Mouse (Mus musculus) kidney, adult 2 months (tissue): ENCODE results near the gene Grk3.

Source experiments
- CTCF ChIP-seq: fragments of 200-500 bp; conservative IDR thresholded peaks from 2 replicates; pipeline ENCODE4 v1.5.1; 2011; ENCODE audit warnings: low read depth, mild to moderate bottlenecking, control low read depth, low read length, moderate library complexity, mixed read lengths; ENCODE audit not compliant: insufficient read depth, insufficient read length
- POLR2A ChIP-seq: fragments of 200-500 bp; IDR thresholded peaks from one replicate; pipeline ENCODE4 v1.6.1; 2011; ENCODE audit warnings: low read depth, low read length, control low read depth

DNA sequence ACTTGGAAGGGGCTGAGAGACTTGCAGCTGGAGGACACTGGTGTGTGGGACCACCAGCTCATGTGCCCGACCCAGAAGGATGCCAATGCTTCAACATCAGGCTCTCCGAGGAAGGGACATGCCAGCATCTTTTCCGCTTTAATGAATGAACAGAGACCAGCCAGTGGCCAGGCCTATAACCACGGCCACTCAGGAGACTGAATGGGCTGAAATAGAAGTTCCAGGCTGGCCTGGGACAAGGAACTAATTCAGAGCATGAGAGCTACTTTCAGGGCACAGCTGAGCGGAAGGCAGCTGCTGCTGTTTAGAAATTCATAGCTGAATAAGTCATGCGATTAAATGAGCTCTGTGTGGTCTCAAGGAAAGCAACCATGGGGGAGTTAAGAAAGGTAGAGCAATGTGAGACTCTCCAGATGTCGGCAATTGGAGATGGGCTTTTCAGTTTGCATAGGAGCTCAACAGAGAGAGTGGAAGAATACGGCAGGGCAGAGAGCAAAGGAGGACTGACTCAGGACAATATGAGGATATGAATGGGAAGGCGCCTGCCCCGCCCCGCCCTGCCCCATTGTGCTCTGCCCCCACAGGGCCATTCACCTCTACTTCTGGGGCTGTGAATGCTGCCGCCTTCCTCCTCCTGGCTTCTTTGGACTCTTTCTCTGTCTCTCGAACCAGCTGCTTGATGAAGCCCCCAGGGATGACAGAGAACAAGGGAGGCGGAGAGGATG is 138.0 kb downstream of the Grk3 start:
- TF ChIP-seq CTCF (no peak), POLR2A (no peak)
